Mouse (Mus musculus): ENCODE results near the gene Cd200r4. TPM values are rescaled to one million over a fixed set of nuclear protein-coding genes. Genes with fewer than 3 reads are reported as not detected.

Gene Cd200r4
- total and polyA plus RNA-seq, 2 experiments from 2014 or later = 0.16 to 0.31 TPM

GRCm38 (mm10) chr16:44773673-44774072 is 37.9 kb upstream of the Cd200r4 start:
- Histone ChIP-seq H3K36me3 (ENCODE audit: insufficient read depth, low read length) (no peaks in the 10 kb centered on the region), H3K4me2 (ENCODE audit: low read depth, low read length) (no peak overlapping the region), H3K4me3 (ENCODE audit: low read length) (no peak overlapping the region), H3K4me1 (ENCODE audit: insufficient read depth, low read length) (no peaks in the 10 kb centered on the region), H3K9me3 (ENCODE audit: low read length) (no peaks in the 10 kb centered on the region), H3K27ac (no peak overlapping the region), H3K9ac (replicated peaks; ENCODE audit: low read length) (no peak overlapping the region), H3K27me3 (ENCODE audit: insufficient read depth, low read length) (no peaks in the 10 kb centered on the region)
- ATAC-seq (no peak), DNase-seq (ENCODE audit: low spot score) (no peak)
- WGBS = 91% methylated on average over 3 of the region's 3 CpGs
- no peak for TF ChIP-seq CTCF (IDR thresholded peaks at IDR 0.05; ENCODE audit: low read depth)

GRCm38 (mm10) chr16:44774201-44774600 is 37.3 kb upstream of the Cd200r4 start:
- TF ChIP-seq CTCF (IDR thresholded peaks at IDR 0.05; ENCODE audit: low read depth) = no peak
- no peak overlapping the region for H3K4me3 ChIP-seq (ENCODE audit: low read length)
- ATAC-seq (no peak), DNase-seq (ENCODE audit: low spot score) (no peak)
- WGBS = 90% methylated on average over 6 of the region's 6 CpGs
- H3K27me3 ChIP-seq (ENCODE audit: insufficient read depth, low read length) = no peaks in the 10 kb centered on the region
- H3K9ac ChIP-seq (replicated peaks; ENCODE audit: low read length) = no peak overlapping the region
- no peak overlapping the region for H3K27ac ChIP-seq
- H3K9me3 ChIP-seq (ENCODE audit: low read length) = no peaks in the 10 kb centered on the region
- H3K36me3 ChIP-seq (ENCODE audit: insufficient read depth, low read length) = no peaks in the 10 kb centered on the region
- no peak overlapping the region for H3K4me2 ChIP-seq (ENCODE audit: low read depth, low read length)
- no peaks in the 10 kb centered on the region for H3K4me1 ChIP-seq (ENCODE audit: insufficient read depth, low read length)

GRCm38 (mm10) chr16:44778538-44779147 is 32.9 kb upstream of the Cd200r4 start:
- ATAC-seq (no peak), DNase-seq (ENCODE audit: low spot score) (no peak)
- no peak for TF ChIP-seq CTCF (IDR thresholded peaks at IDR 0.05; ENCODE audit: low read depth)

GRCm38 (mm10) chr16:44779494-44779893 is 32.0 kb upstream of the Cd200r4 start:
- Histone ChIP-seq H3K9me3 (ENCODE audit: low read length) (no peaks in the 10 kb centered on the region), H3K9ac (replicated peaks; ENCODE audit: low read length) (no peak overlapping the region), H3K36me3 (ENCODE audit: insufficient read depth, low read length) (no peaks in the 10 kb centered on the region), H3K4me2 (ENCODE audit: low read depth, low read length) (no peak overlapping the region), H3K4me3 (ENCODE audit: low read length) (no peak overlapping the region), H3K4me1 (ENCODE audit: insufficient read depth, low read length) (no peaks in the 10 kb centered on the region), H3K27me3 (ENCODE audit: insufficient read depth, low read length) (no peaks in the 10 kb centered on the region), H3K27ac (no peak overlapping the region)
- WGBS = 92% methylated on average over 5 of the region's 5 CpGs
- TF ChIP-seq CTCF (IDR thresholded peaks at IDR 0.05; ENCODE audit: low read depth) = no peak
- DNase-seq (ENCODE audit: low spot score) = no peak
- ATAC-seq = no peak

More at GRCm38 (mm10) chr16:44778538-44779147, 32.9 kb upstream of the Cd200r4 start:
- H3K9ac ChIP-seq (replicated peaks; ENCODE audit: low read length) = no peak overlapping the region
- no peaks in the 10 kb centered on the region for H3K9me3 ChIP-seq (ENCODE audit: low read length)
- WGBS = 80% methylated on average over 17 of the region's 17 CpGs
- H3K27ac ChIP-seq = no peak overlapping the region
- H3K4me3 ChIP-seq (ENCODE audit: low read length) = no peak overlapping the region
- H3K4me1 ChIP-seq (ENCODE audit: insufficient read depth, low read length) = no peaks in the 10 kb centered on the region
- no peaks in the 10 kb centered on the region for H3K27me3 ChIP-seq (ENCODE audit: insufficient read depth, low read length)
- H3K4me2 ChIP-seq (ENCODE audit: low read depth, low read length) = no peak overlapping the region
- no peaks in the 10 kb centered on the region for H3K36me3 ChIP-seq (ENCODE audit: insufficient read depth, low read length)

GRCm38 (mm10) chr16:44780751-44781150 is 30.8 kb upstream of the Cd200r4 start:
- ATAC-seq = no peak
- H3K9ac ChIP-seq (replicated peaks; ENCODE audit: low read length) = no peak overlapping the region
- no peak overlapping the region for H3K27ac ChIP-seq
- H3K9me3 ChIP-seq (ENCODE audit: low read length) = no peaks in the 10 kb centered on the region
- no peak for DNase-seq (ENCODE audit: low spot score)
- no peak for TF ChIP-seq CTCF (IDR thresholded peaks at IDR 0.05; ENCODE audit: low read depth)
- H3K4me1 ChIP-seq (ENCODE audit: insufficient read depth, low read length) = no peaks in the 10 kb centered on the region
- no peaks in the 10 kb centered on the region for H3K27me3 ChIP-seq (ENCODE audit: insufficient read depth, low read length)
- no peak overlapping the region for H3K4me2 ChIP-seq (ENCODE audit: low read depth, low read length)
- H3K4me3 ChIP-seq (ENCODE audit: low read length) = no peak overlapping the region
- 68% methylated on average over 4 of the region's 4 CpGs for WGBS
- no peaks in the 10 kb centered on the region for H3K36me3 ChIP-seq (ENCODE audit: insufficient read depth, low read length)

GRCm38 (mm10) chr16:44786934-44787333 is 24.6 kb upstream of the Cd200r4 start:
- no peaks in the 10 kb centered on the region for H3K27me3 ChIP-seq (ENCODE audit: insufficient read depth, low read length)
- WGBS = 90% methylated on average over 1 of the region's 1 CpGs

GRCm38 (mm10) chr16:44794416-44794815 is 17.1 kb upstream of the Cd200r4 start:
- Histone ChIP-seq H3K27me3 (ENCODE audit: insufficient read depth, low read length) (no peaks in the 10 kb centered on the region), H3K4me3 (ENCODE audit: low read length) (no peak overlapping the region), H3K27ac (no peak overlapping the region), H3K9me3 (ENCODE audit: low read length) (no peaks in the 10 kb centered on the region), H3K9ac (replicated peaks; ENCODE audit: low read length) (no peak overlapping the region), H3K36me3 (ENCODE audit: insufficient read depth, low read length) (no peaks in the 10 kb centered on the region), H3K4me2 (ENCODE audit: low read depth, low read length) (no peak overlapping the region), H3K4me1 (ENCODE audit: insufficient read depth, low read length) (no peaks in the 10 kb centered on the region)
- DNase-seq (ENCODE audit: low spot score) = no peak
- no peak for ATAC-seq
- no peak for TF ChIP-seq CTCF (IDR thresholded peaks at IDR 0.05; ENCODE audit: low read depth)

More at GRCm38 (mm10) chr16:44786934-44787333, 24.6 kb upstream of the Cd200r4 start:
- no peaks in the 10 kb centered on the region for H3K36me3 ChIP-seq (ENCODE audit: insufficient read depth, low read length)
- H3K4me1 ChIP-seq (ENCODE audit: insufficient read depth, low read length) = no peaks in the 10 kb centered on the region
- H3K4me2 ChIP-seq (ENCODE audit: low read depth, low read length) = no peak overlapping the region
- H3K4me3 ChIP-seq (ENCODE audit: low read length) = no peak overlapping the region
- no peak for TF ChIP-seq CTCF (IDR thresholded peaks at IDR 0.05; ENCODE audit: low read depth)
- H3K9ac ChIP-seq (replicated peaks; ENCODE audit: low read length) = no peak overlapping the region
- no peak for DNase-seq (ENCODE audit: low spot score)
- ATAC-seq = no peak
- no peak overlapping the region for H3K27ac ChIP-seq
- H3K9me3 ChIP-seq (ENCODE audit: low read length) = no peaks in the 10 kb centered on the region
